In the genomic region with DNA sequence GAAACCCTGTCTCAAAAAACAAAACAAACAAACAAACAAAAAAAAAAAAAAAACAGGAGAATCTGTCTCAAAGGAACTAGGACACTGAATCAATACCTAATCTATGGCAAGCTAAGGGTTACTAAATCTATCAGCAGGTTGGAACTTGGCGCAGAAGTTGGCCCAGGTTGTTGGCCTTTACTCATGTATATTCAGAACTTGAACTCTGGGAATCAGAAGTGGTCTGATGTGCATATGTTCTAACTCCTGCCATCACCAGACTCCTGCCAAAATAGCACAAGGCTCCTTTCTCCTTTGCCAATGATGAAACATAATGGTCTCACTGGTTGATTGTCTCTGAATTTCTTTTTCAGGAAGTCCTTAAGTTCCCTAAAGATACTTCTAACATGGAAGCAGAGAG, we compare ENCODE assay signal across 31 mouse cellular contexts. TPM values are rescaled to one million over a fixed set of nuclear protein-coding genes. Genes with fewer than 3 reads are reported as not detected.
DNase-seq lines count a peak whose midpoint lies in the region; ATAC-seq lines count a peak whose summit lies in the region.
"Had no signal": no experiment of that assay in that cellular context is flagged by ENCODE, and none has a peak within 500 bp of the region (broad histone marks: within the 10 kb centered on the region; RNA-seq: fewer than 3 reads in every experiment).

No protein-coding gene starts in this region.

- intact Hi-C loops in heart, postnatal 36 days (cut with DNase I) = no loop called here
- intact Hi-C loops in heart, postnatal 10 days (cut with DNase I) = no loop called here

- DNase-seq in cerebellum, postnatal 10 days = peak; percentile 46 to 72
- DNase-seq in cerebellum, adult 8-10 months = no peak
- no peak for DNase-seq in heart, embryonic 10.5 days (ENCODE audit: low spot score)
- no peak for DNase-seq in heart, postnatal 36 days
- DNase-seq in heart, postnatal 10 days = no peak
- peak; percentile 55 for DNase-seq in brain, adult 2 months (ENCODE audit: low read depth, low spot score)
- DNase-seq in limb, embryonic 10.5 days (ENCODE audit: low spot score) = no peak
- DNase-seq: adrenal gland, adult 8-10 months; embryo, embryonic 11 days; gastrocnemius, postnatal 36 days; kidney, adult 11 months; kidney, postnatal 14 days; layer of hippocampus, adult 9-11 months; liver, embryonic 13.5 days; lung, adult 18-20 months; lung, postnatal 4 days; midbrain, embryonic 14.5 days; right cerebral cortex, adult 18-20 months; thymus, adult 18-20 months; thymus, postnatal 36 days had no signal

- H3K9ac ChIP-seq in heart, embryonic 15.5 days = no peak overlapping the region
- H3K9ac ChIP-seq: embryonic facial prominence, embryonic 12.5 days; hindbrain, embryonic 15.5 days; limb, embryonic 13.5 days; liver, embryonic 13.5 days had no signal

- no peaks in the 10 kb centered on the region for H3K27me3 ChIP-seq in heart, embryonic 10.5 days (ENCODE audit: insufficient read depth, poor library complexity, severe bottlenecking)
- H3K27me3 ChIP-seq in heart, embryonic 15.5 days = no peaks in the 10 kb centered on the region
- no peaks in the 10 kb centered on the region for H3K27me3 ChIP-seq in limb, embryonic 10.5 days (ENCODE audit: low read depth, poor library complexity, severe bottlenecking)
- H3K27me3 ChIP-seq: embryonic facial prominence, embryonic 12.5 days; hindbrain, embryonic 15.5 days; limb, embryonic 13.5 days; liver, embryonic 13.5 days had no signal

- ATAC-seq in heart, embryonic 15.5 days (replicated peaks; ENCODE audit: insufficient number of reproducible peaks, insufficient read depth, low FRiP score, low read depth) = no peak
- ATAC-seq: forebrain, embryonic 14.5 days; inflammation-experienced regulatory T-cells, adult 6 months; lung, postnatal 0 days had no signal

- peaks cover 55% of the 10 kb centered on the region for H3K4me1 ChIP-seq in heart, embryonic 10.5 days
- peaks cover 62% of the 10 kb centered on the region for H3K4me1 ChIP-seq in heart, embryonic 15.5 days (replicated peaks)
- H3K4me1 ChIP-seq in limb, embryonic 10.5 days = no peaks in the 10 kb centered on the region
- H3K4me1 ChIP-seq: embryonic facial prominence, embryonic 12.5 days; hindbrain, embryonic 10.5 days; limb, embryonic 13.5 days; liver, embryonic 13.5 days had no signal

- H3K36me3 ChIP-seq in heart, embryonic 10.5 days = no peaks in the 10 kb centered on the region
- H3K36me3 ChIP-seq in heart, embryonic 15.5 days = no peaks in the 10 kb centered on the region
- H3K36me3 ChIP-seq in limb, embryonic 10.5 days = no peaks in the 10 kb centered on the region
- H3K36me3 ChIP-seq: embryonic facial prominence, embryonic 12.5 days; G1E; hindbrain, embryonic 10.5 days; hindbrain, embryonic 15.5 days; limb, embryonic 13.5 days; liver, embryonic 13.5 days had no signal

- H3K9me3 ChIP-seq in heart, embryonic 10.5 days = no peaks in the 10 kb centered on the region
- no peaks in the 10 kb centered on the region for H3K9me3 ChIP-seq in heart, embryonic 15.5 days (replicated peaks)
- no peaks in the 10 kb centered on the region for H3K9me3 ChIP-seq in limb, embryonic 10.5 days (replicated peaks)
- H3K9me3 ChIP-seq: embryonic facial prominence, embryonic 12.5 days; hindbrain, embryonic 10.5 days; hindbrain, embryonic 15.5 days; limb, embryonic 13.5 days; liver, embryonic 13.5 days; megakaryocyte, embryonic 14.5 days had no signal

- peak overlapping the region; percentile 4; the same call in 1 of the 2 replicates for H3K4me2 ChIP-seq in heart, embryonic 15.5 days
- H3K4me2 ChIP-seq: embryonic facial prominence, embryonic 12.5 days; hindbrain, embryonic 15.5 days; limb, embryonic 13.5 days; liver, embryonic 13.5 days had no signal

- no peak overlapping the region for H3K4me3 ChIP-seq in heart, embryonic 10.5 days
- H3K4me3 ChIP-seq in heart, embryonic 15.5 days = no peak overlapping the region
- no peak overlapping the region for H3K4me3 ChIP-seq in limb, embryonic 10.5 days
- H3K4me3 ChIP-seq: embryonic facial prominence, embryonic 12.5 days; hindbrain, embryonic 10.5 days; hindbrain, embryonic 15.5 days; limb, embryonic 13.5 days; liver, embryonic 13.5 days; megakaryocyte, embryonic 14.5 days had no signal

- H3K27ac ChIP-seq in heart, embryonic 10.5 days = peak overlapping the region; percentile 52; the same call in 1 of the 2 replicates
- peak overlapping the region; percentile 91 for H3K27ac ChIP-seq in heart, embryonic 15.5 days
- H3K27ac ChIP-seq in limb, embryonic 10.5 days = no peak overlapping the region
- H3K27ac ChIP-seq: embryonic facial prominence, embryonic 12.5 days; hindbrain, embryonic 10.5 days; hindbrain, embryonic 15.5 days; limb, embryonic 13.5 days; liver, embryonic 13.5 days; stomach, postnatal 0 days had no signal

- 84% methylated on average over 1 of the region's 1 CpGs for WGBS in heart, embryonic 10.5 days
- WGBS in heart, embryonic 15.5 days = 56% methylated on average over 1 of the region's 1 CpGs
- WGBS in limb, embryonic 10.5 days = 89% methylated on average over 1 of the region's 1 CpGs

RNA-seq across cellular contexts. Expression of a gene that starts 15.7 kb away (rescaled TPM):
- polyA plus RNA-seq in heart, embryonic 10.5 days (2016; fragmentation: Nextera tagmentation; extraction: Ambion mirVana) = 21.2 and 40.2 TPM in 2 replicates
- 10 to 100 TPM; 76.0 to 78.1 TPM for total RNA-seq in heart, postnatal 36 days (2021)
- polyA plus RNA-seq in heart, embryonic 15.5 days (2015; fragmentation: Nextera tagmentation; extraction: Ambion mirVana) = 39.2 and 46.6 TPM in 2 replicates
- 10 to 100 TPM; 71.3 to 81.0 TPM for total RNA-seq in heart, postnatal 10 days (2021)
- 0.36 and 0.39 TPM in 2 replicates for polyA plus RNA-seq in limb, embryonic 10.5 days (2016; fragmentation: Nextera tagmentation; extraction: Ambion mirVana)
- polyA plus RNA-seq: G1E; inflammation-experienced regulatory T-cells, adult 6 months had no signal

Comparison
In these comparisons a context has a peak if more than half of its experiments do, and no peak if none do; other contexts are left out.
1. DNase-seq: peak in cerebellum, postnatal 10 days (2 of 2) and brain, adult 2 months (single experiment); none in cerebellum, adult 8-10 months (single experiment), heart, embryonic 10.5 days (single experiment), heart, postnatal 36 days (0 of 2), heart, postnatal 10 days (0 of 2) and limb, embryonic 10.5 days (single experiment).
2. RNA of a gene that starts 15.7 kb away (polyA plus RNA-seq): 39.2 to 46.6 TPM in heart, embryonic 15.5 days and 21.2 to 40.2 TPM in heart, embryonic 10.5 days; 0.36 to 0.39 TPM in limb, embryonic 10.5 days; every median in the first group is over 10 times any median in the second.